Comparison of ENCODE assay signal across 8 mouse cellular contexts in the genomic region with DNA sequence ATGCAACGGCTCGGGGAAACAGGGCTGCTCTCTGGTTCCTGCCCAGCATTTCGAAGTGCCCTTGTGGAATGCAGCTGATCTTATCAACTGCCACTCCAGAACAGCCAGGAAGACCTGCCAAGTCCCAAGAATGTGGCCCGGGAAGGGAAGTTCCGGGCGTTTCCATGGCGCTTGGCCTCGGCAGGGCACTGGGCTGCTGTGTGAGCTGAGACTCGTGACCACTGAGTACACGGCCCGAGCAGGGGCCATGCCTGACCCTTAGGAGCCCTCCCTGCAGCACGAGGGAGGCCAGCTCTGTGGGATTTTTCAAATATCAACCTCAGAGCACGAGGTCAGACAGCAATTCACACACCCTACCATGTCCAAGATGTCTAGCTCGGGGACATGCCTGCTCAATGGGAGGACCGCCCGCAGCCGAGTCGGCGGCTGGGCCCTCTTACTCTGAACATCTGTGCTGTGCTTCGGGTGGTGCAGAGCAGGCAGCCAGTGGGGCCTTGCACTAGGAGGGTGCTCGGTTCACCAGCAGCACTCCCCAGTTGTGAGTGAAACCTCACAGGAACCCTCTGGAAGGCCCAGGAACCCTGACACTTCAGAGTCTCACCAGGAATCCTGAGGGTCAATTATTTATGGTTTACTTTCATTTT. TPM values are rescaled to one million over a fixed set of nuclear protein-coding genes. Genes with fewer than 3 reads are reported as not detected.
DNase-seq lines count a peak whose midpoint lies in the region; ATAC-seq lines count a peak whose summit lies in the region.

No protein-coding gene starts in this region.

- H3K27ac ChIP-seq in embryonic facial prominence, embryonic 13.5 days: peak overlapping the region; percentile 66
- H3K27ac ChIP-seq in limb, embryonic 10.5 days: peak overlapping the region; percentile 81; the same call in 1 of the 2 replicates
- peak overlapping the region; percentile 49; the same call in 1 of the 2 replicates for H3K27ac ChIP-seq in midbrain, embryonic 13.5 days

- no peak for ATAC-seq in embryonic facial prominence, embryonic 13.5 days (ENCODE audit: insufficient number of reproducible peaks, insufficient read depth, low FRiP score, low TSS enrichment, low read depth)
- 0 out of 2 replicates have a peak, but pooled peaks have one; percentile 34 for ATAC-seq in midbrain, embryonic 13.5 days

- peak; percentile 83 for DNase-seq in ovary, adult 18-20 months (ENCODE audit: low spot score)
- no peak for DNase-seq in ovary, postnatal 10 days (ENCODE audit: low spot score)
- DNase-seq in heart, postnatal 25 days (ENCODE audit: low spot score): peak; percentile 72
- no peak for DNase-seq in limb, embryonic 10.5 days (ENCODE audit: low spot score)
- DNase-seq in thymus, postnatal 4 days: peak; percentile 70
- no peak for DNase-seq in layer of hippocampus, adult 18-20 months (ENCODE audit: low spot score in 2 of 2)

- H3K4me1 ChIP-seq in embryonic facial prominence, embryonic 13.5 days: peaks cover 47% of the 10 kb centered on the region
- H3K4me1 ChIP-seq in limb, embryonic 10.5 days: peaks cover 50% of the 10 kb centered on the region
- peaks cover 40% of the 10 kb centered on the region for H3K4me1 ChIP-seq in midbrain, embryonic 13.5 days (replicated peaks)

- H3K4me2 ChIP-seq in embryonic facial prominence, embryonic 13.5 days: peak overlapping the region; percentile 90; the same call in 1 of the 2 replicates
- no peak overlapping the region for H3K4me2 ChIP-seq in midbrain, embryonic 13.5 days (replicated peaks)

- H3K27me3 ChIP-seq in embryonic facial prominence, embryonic 13.5 days: no peaks in the 10 kb centered on the region
- H3K27me3 ChIP-seq in limb, embryonic 10.5 days (ENCODE audit: low read depth, poor library complexity, severe bottlenecking): 0 out of 2 replicates have a peak, but pooled peaks cover 5% of the 10 kb centered on the region
- no peaks in the 10 kb centered on the region for H3K27me3 ChIP-seq in midbrain, embryonic 13.5 days

- no peak overlapping the region for H3K9ac ChIP-seq in embryonic facial prominence, embryonic 13.5 days
- H3K9ac ChIP-seq in midbrain, embryonic 13.5 days (replicated peaks): no peak overlapping the region

- H3K9me3 ChIP-seq in embryonic facial prominence, embryonic 13.5 days: no peaks in the 10 kb centered on the region
- H3K9me3 ChIP-seq in limb, embryonic 10.5 days (replicated peaks): no peaks in the 10 kb centered on the region
- no peaks in the 10 kb centered on the region for H3K9me3 ChIP-seq in midbrain, embryonic 13.5 days

- 0 out of 2 replicates have a peak overlapping the region, but pooled peaks have one; percentile 2 for H3K4me3 ChIP-seq in embryonic facial prominence, embryonic 13.5 days
- H3K4me3 ChIP-seq in limb, embryonic 10.5 days: no peak overlapping the region
- no peak overlapping the region for H3K4me3 ChIP-seq in midbrain, embryonic 13.5 days (replicated peaks)

- no peaks in the 10 kb centered on the region for H3K36me3 ChIP-seq in embryonic facial prominence, embryonic 13.5 days
- H3K36me3 ChIP-seq in limb, embryonic 10.5 days: no peaks in the 10 kb centered on the region
- no peaks in the 10 kb centered on the region for H3K36me3 ChIP-seq in midbrain, embryonic 13.5 days

- intact Hi-C loops in heart, postnatal 25 days (cut with DNase I): no loop called here

- WGBS in embryonic facial prominence, embryonic 13.5 days: 50% methylated on average over 21 of the region's 21 CpGs
- 58% methylated on average over 21 of the region's 21 CpGs for WGBS in limb, embryonic 10.5 days
- WGBS in midbrain, embryonic 13.5 days: 57% methylated on average over 21 of the region's 21 CpGs

RNA-seq across cellular contexts. Expression of gene Gpr146, which starts 1.6 kb away (rescaled TPM):
- polyA plus RNA-seq in embryonic facial prominence, embryonic 13.5 days (2015; fragmentation: Nextera tagmentation; extraction: Ambion mirVana): 1.7 and 2.5 TPM in 2 replicates
- total RNA-seq in heart, postnatal 25 days (2021): 10 to 100 TPM; 35.3 to 58.5 TPM
- polyA plus RNA-seq in limb, embryonic 10.5 days (2016; fragmentation: Nextera tagmentation; extraction: Ambion mirVana): 2.2 and 2.3 TPM in 2 replicates
- 1.7 TPM in 2 replicates for polyA plus RNA-seq in midbrain, embryonic 13.5 days (2015; fragmentation: Nextera tagmentation; extraction: Ambion mirVana)
- 10 to 100 TPM; 10.8 to 12.2 TPM for total RNA-seq in layer of hippocampus, adult 18-20 months (2021)

RNA-seq across cellular contexts. Expression of gene C130050O18Rik, which starts 26.0 kb away (rescaled TPM):
- polyA plus RNA-seq in embryonic facial prominence, embryonic 13.5 days (2015; fragmentation: Nextera tagmentation; extraction: Ambion mirVana): 3.1 and 3.5 TPM in 2 replicates
- total RNA-seq in heart, postnatal 25 days (2021): under 1 TPM; 0.70 to 0.78 TPM
- polyA plus RNA-seq in limb, embryonic 10.5 days (2016; fragmentation: Nextera tagmentation; extraction: Ambion mirVana): 0.16 and 0.56 TPM in 2 replicates
- 0.13 TPM in 1 of 2 replicates, not detected in the other for polyA plus RNA-seq in midbrain, embryonic 13.5 days (2015; fragmentation: Nextera tagmentation; extraction: Ambion mirVana)
- total RNA-seq in layer of hippocampus, adult 18-20 months (2021): under 1 TPM in 1 of 2 experiments, not detected in 1; 0.33 TPM

RNA-seq across cellular contexts. Expression of gene Cyp2w1, which starts 26.7 kb away (rescaled TPM):
- polyA plus RNA-seq in embryonic facial prominence, embryonic 13.5 days (2015; fragmentation: Nextera tagmentation; extraction: Ambion mirVana): 12.8 and 17.0 TPM in 2 replicates
- total RNA-seq in heart, postnatal 25 days (2021): not detected
- not detected in 2 replicates for polyA plus RNA-seq in limb, embryonic 10.5 days (2016; fragmentation: Nextera tagmentation; extraction: Ambion mirVana)
- polyA plus RNA-seq in midbrain, embryonic 13.5 days (2015; fragmentation: Nextera tagmentation; extraction: Ambion mirVana): not detected in 2 replicates
- total RNA-seq in layer of hippocampus, adult 18-20 months (2021): not detected

RNA-seq across cellular contexts. Expression of gene Cox19, which starts 27.9 kb away (rescaled TPM):
- polyA plus RNA-seq in embryonic facial prominence, embryonic 13.5 days (2015; fragmentation: Nextera tagmentation; extraction: Ambion mirVana): 88.4 and 108 TPM in 2 replicates
- total RNA-seq in heart, postnatal 25 days (2021): 10 to 100 TPM; 82.2 to 91.1 TPM
- 110 and 118 TPM in 2 replicates for polyA plus RNA-seq in limb, embryonic 10.5 days (2016; fragmentation: Nextera tagmentation; extraction: Ambion mirVana)
- polyA plus RNA-seq in midbrain, embryonic 13.5 days (2015; fragmentation: Nextera tagmentation; extraction: Ambion mirVana): 120 and 131 TPM in 2 replicates
- total RNA-seq in layer of hippocampus, adult 18-20 months (2021): 10 to 100 TPM; 65.3 to 71.1 TPM

RNA-seq across cellular contexts. Expression of gene Gper1, which starts 43.8 kb away (rescaled TPM):
- 1.2 and 1.6 TPM in 2 replicates for polyA plus RNA-seq in embryonic facial prominence, embryonic 13.5 days (2015; fragmentation: Nextera tagmentation; extraction: Ambion mirVana)
- total RNA-seq in heart, postnatal 25 days (2021): 1 to 10 TPM; 1.3 to 2.1 TPM
- 0.19 and 0.39 TPM in 2 replicates for polyA plus RNA-seq in limb, embryonic 10.5 days (2016; fragmentation: Nextera tagmentation; extraction: Ambion mirVana)
- 6.0 and 7.5 TPM in 2 replicates for polyA plus RNA-seq in midbrain, embryonic 13.5 days (2015; fragmentation: Nextera tagmentation; extraction: Ambion mirVana)
- 1 to 10 TPM; 2.0 to 4.2 TPM for total RNA-seq in layer of hippocampus, adult 18-20 months (2021)

Comparison
In these comparisons a context has a peak if more than half of its experiments do, and no peak if none do; other contexts are left out.
1. DNase-seq: peak in ovary, adult 18-20 months (single experiment), heart, postnatal 25 days (single experiment) and thymus, postnatal 4 days (single experiment); none in ovary, postnatal 10 days (single experiment), limb, embryonic 10.5 days (single experiment) and layer of hippocampus, adult 18-20 months (0 of 2).
2. RNA of gene Cyp2w1, which starts 26.7 kb away (polyA plus RNA-seq): 12.8 to 17.0 TPM in embryonic facial prominence, embryonic 13.5 days; not detected in limb, embryonic 10.5 days and not detected in midbrain, embryonic 13.5 days; every median in the first group is over 10 times any median in the second.
3. Peak in every context shown above with its lines, with median percentiles within 50 percentile points of each other: H3K27ac ChIP-seq.